Mouse (Mus musculus): Measurements from ENCODE around the gene Tex12. TPM values are rescaled to one million over a fixed set of nuclear protein-coding genes. Genes with fewer than 3 reads are reported as not detected.

Gene Tex12
- polyA plus RNA-seq, 1 experiment from 2014 or later = not detected

DNA sequence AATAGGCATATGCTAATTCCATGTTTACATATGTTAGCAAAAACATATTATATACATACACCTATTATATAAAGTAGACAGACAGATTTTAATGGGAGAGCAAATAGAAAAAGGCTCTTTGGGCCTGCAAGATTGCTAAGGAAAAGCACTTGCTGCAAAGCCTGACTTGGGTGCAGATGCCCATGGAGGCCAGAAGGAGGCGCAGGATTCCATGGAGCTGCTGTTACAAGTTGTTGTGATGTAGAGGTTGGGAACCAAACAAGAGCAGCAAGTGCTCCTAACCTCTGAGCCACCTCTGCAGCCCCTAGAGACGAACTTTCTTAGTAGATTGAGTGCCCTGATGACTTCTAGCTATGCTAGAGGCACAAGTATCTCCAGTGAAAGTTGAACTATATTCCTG is 42.3 kb downstream of the Tex12 start:
- WGBS = 7% methylated on average over 2 of the region's 2 CpGs
- ATAC-seq (ENCODE audit: insufficient read depth) (no peak), DNase-seq (peak; percentile 53)
- no peak overlapping the region for H3K4me3 ChIP-seq (ENCODE audit: low read depth, low read length)
- H3K4me1 ChIP-seq (ENCODE audit: insufficient read depth) = no peaks in the 10 kb centered on the region
- no peaks in the 10 kb centered on the region for H3K9me3 ChIP-seq (ENCODE audit: low read depth, low read length)
- no peak overlapping the region for H3K27ac ChIP-seq (ENCODE audit: low read depth)
- H3K9ac ChIP-seq = no peak overlapping the region
- peaks cover 4% of the 10 kb centered on the region; the same call in 1 of the 2 replicates for H3K36me3 ChIP-seq (ENCODE audit: insufficient read depth)
- H3K4me2 ChIP-seq = no peak overlapping the region
- H3K27me3 ChIP-seq (ENCODE audit: insufficient read depth, low read length) = no peaks in the 10 kb centered on the region
- peak; percentile 66 for TF ChIP-seq CTCF (IDR thresholded peaks at IDR 0.05; ENCODE audit: low read depth)

DNA sequence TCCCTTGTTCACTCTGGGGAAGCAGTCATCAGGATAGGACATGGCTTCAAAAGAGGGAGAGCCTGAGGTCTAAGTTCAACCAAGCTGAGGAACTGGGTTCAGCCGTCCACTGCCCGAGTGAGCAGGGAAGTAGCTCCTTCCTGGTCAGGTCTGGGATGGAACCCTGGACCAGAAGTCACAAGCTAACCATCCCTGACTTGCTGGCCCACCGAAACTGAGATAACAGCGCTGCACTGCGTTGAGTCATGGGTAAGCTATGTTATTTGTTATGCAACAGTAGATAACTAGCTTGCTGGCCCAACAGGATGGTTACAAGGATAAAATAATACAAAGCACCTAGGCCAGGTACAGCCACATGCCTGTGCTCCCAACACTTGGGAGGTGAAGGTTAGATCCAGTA is 45.7 kb downstream of the Tex12 start:
- Histone ChIP-seq H3K27ac (ENCODE audit: low read depth) (no peak overlapping the region), H3K4me1 (ENCODE audit: insufficient read depth) (no peaks in the 10 kb centered on the region), H3K27me3 (ENCODE audit: insufficient read depth, low read length) (no peaks in the 10 kb centered on the region), H3K4me2 (no peak overlapping the region), H3K4me3 (ENCODE audit: low read depth, low read length) (no peak overlapping the region), H3K36me3 (ENCODE audit: insufficient read depth) (no peaks in the 10 kb centered on the region), H3K9me3 (ENCODE audit: low read depth, low read length) (no peaks in the 10 kb centered on the region), H3K9ac (no peak overlapping the region)
- ATAC-seq (ENCODE audit: insufficient read depth) (no peak), DNase-seq (no peak)
- WGBS = 69% methylated on average over 5 of the region's 5 CpGs
- no peak for TF ChIP-seq CTCF (IDR thresholded peaks at IDR 0.05; ENCODE audit: low read depth)

DNA sequence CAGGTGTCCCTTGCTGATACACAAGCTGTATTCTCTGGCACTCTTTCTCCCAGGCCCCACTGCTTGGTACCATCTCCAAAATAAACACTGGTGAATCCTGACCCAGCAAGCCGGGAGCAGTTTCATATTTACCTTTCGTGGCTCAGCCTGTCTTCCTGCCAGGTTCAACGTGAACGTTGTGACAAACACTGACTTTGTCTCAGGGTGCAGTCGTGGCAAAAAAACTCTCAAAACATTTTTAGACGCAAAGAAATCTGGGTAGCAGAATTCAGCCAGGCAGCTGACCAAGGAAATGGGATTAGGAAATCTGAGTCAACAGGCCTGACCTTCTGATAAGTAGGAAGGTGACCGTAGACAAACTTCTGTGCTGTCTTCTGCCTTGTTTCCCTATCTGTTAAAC is 53.6 kb downstream of the Tex12 start:
- DNase-seq = no peak
- ATAC-seq (ENCODE audit: insufficient read depth) = no peak
- Histone ChIP-seq H3K4me2 (no peak overlapping the region), H3K36me3 (ENCODE audit: insufficient read depth) (no peaks in the 10 kb centered on the region), H3K9ac (no peak overlapping the region), H3K4me1 (ENCODE audit: insufficient read depth) (no peaks in the 10 kb centered on the region), H3K9me3 (ENCODE audit: low read depth, low read length) (no peaks in the 10 kb centered on the region), H3K4me3 (ENCODE audit: low read depth, low read length) (no peak overlapping the region), H3K27me3 (ENCODE audit: insufficient read depth, low read length) (no peaks in the 10 kb centered on the region), H3K27ac (ENCODE audit: low read depth) (no peak overlapping the region)
- TF ChIP-seq CTCF (IDR thresholded peaks at IDR 0.05; ENCODE audit: low read depth) = no peak
- WGBS = 31% methylated on average over 7 of the region's 7 CpGs

Other genes starting within 250 kb of the Tex12 start
- 345 and 357 TPM in 2 replicates for gene Rpl10-ps3, start 216.4 kb downstream of the Tex12 start, polyA plus RNA-seq (2014; fragmentation: Nextera tagmentation; extraction: Ambion mirVana)
- 0.11 and 0.26 TPM in 2 replicates for gene Plet1, start 66.8 kb downstream of the Tex12 start, polyA plus RNA-seq (2014; fragmentation: Nextera tagmentation; extraction: Ambion mirVana)
- gene Pts, start 32.6 kb downstream of the Tex12 start, polyA plus RNA-seq (2014; fragmentation: Nextera tagmentation; extraction: Ambion mirVana) = 61.1 and 61.3 TPM in 2 replicates
- gene Il18, start 6.5 kb downstream of the Tex12 start, polyA plus RNA-seq (2014; fragmentation: Nextera tagmentation; extraction: Ambion mirVana) = 6.6 and 7.8 TPM in 2 replicates
- gene Bco2, start 6.1 kb downstream of the Tex12 start, polyA plus RNA-seq (2014; fragmentation: Nextera tagmentation; extraction: Ambion mirVana) = 0.17 and 0.26 TPM in 2 replicates
- 288 and 300 TPM in 2 replicates for gene Sdhd, start 42.5 kb upstream of the Tex12 start, polyA plus RNA-seq (2014; fragmentation: Nextera tagmentation; extraction: Ambion mirVana)
- 224 and 244 TPM in 2 replicates for gene Timm8b, start 42.6 kb upstream of the Tex12 start, polyA plus RNA-seq (2014; fragmentation: Nextera tagmentation; extraction: Ambion mirVana)
- gene Pih1d2, start 56.0 kb upstream of the Tex12 start, polyA plus RNA-seq (2014; fragmentation: Nextera tagmentation; extraction: Ambion mirVana) = 3.8 and 4.5 TPM in 2 replicates
- 21.9 and 25.2 TPM in 2 replicates for gene Nkapd1, start 56.1 kb upstream of the Tex12 start, polyA plus RNA-seq (2014; fragmentation: Nextera tagmentation; extraction: Ambion mirVana)
- 53.7 and 55.3 TPM in 2 replicates for gene Dlat, start 98.5 kb upstream of the Tex12 start, polyA plus RNA-seq (2014; fragmentation: Nextera tagmentation; extraction: Ambion mirVana)
- 11.6 and 12.1 TPM in 2 replicates for gene Dixdc1, start 178.2 kb upstream of the Tex12 start, polyA plus RNA-seq (2014; fragmentation: Nextera tagmentation; extraction: Ambion mirVana)
- gene 2310030G06Rik, start 185.2 kb upstream of the Tex12 start, polyA plus RNA-seq (2014; fragmentation: Nextera tagmentation; extraction: Ambion mirVana) = 9.7 and 10.0 TPM in 2 replicates
- 41.1 and 64.3 TPM in 2 replicates for gene Cryab, start 190.0 kb upstream of the Tex12 start, polyA plus RNA-seq (2014; fragmentation: Nextera tagmentation; extraction: Ambion mirVana)
- 3.4 and 6.0 TPM in 2 replicates for gene Hspb2, start 191.0 kb upstream of the Tex12 start, polyA plus RNA-seq (2014; fragmentation: Nextera tagmentation; extraction: Ambion mirVana)
- gene Fdxacb1, start 206.9 kb upstream of the Tex12 start, polyA plus RNA-seq (2014; fragmentation: Nextera tagmentation; extraction: Ambion mirVana) = 15.2 and 15.3 TPM in 2 replicates
- 39.5 and 43.7 TPM in 2 replicates for gene Alg9, start 213.7 kb upstream of the Tex12 start, polyA plus RNA-seq (2014; fragmentation: Nextera tagmentation; extraction: Ambion mirVana)
- 29.1 and 30.3 TPM in 2 replicates for gene 1110032A03Rik, start 214.2 kb upstream of the Tex12 start, polyA plus RNA-seq (2014; fragmentation: Nextera tagmentation; extraction: Ambion mirVana)